In genomic region chr11:81769691-81770260, GRCm38 (mm10) we compare ENCODE assay signal across 11 mouse cellular contexts.
A peak's percentile ranks its signal among the peaks of the same experiment; 100 is the strongest.
DNase-seq lines count a peak whose midpoint lies in the region; ATAC-seq and TF ChIP-seq lines count a peak whose summit lies in the region.
"Had no signal": no experiment of that assay in that cellular context is flagged by ENCODE, and none has a peak within 500 bp of the region (broad histone marks: within the 10 kb centered on the region; RNA-seq: fewer than 3 reads in every experiment).

No protein-coding gene starts in this region.

- no peak overlapping the region for H3K4me2 ChIP-seq in forebrain, postnatal 0 days (ENCODE audit: low read depth)
- no peak overlapping the region for H3K4me2 ChIP-seq in forebrain, embryonic 13.5 days
- no peak overlapping the region for H3K4me2 ChIP-seq in lung, postnatal 0 days (replicated peaks; ENCODE audit: low read depth, low read length)
- H3K4me2 ChIP-seq in hindbrain, postnatal 0 days (ENCODE audit: low read depth, low read length): no peak overlapping the region
- H3K4me2 ChIP-seq: forebrain, embryonic 15.5 days had no signal

- H3K27ac ChIP-seq in forebrain, postnatal 0 days (ENCODE audit: low read depth, low read length): no peak overlapping the region
- H3K27ac ChIP-seq in forebrain, embryonic 13.5 days: no peak overlapping the region
- H3K27ac ChIP-seq in lung, postnatal 0 days (ENCODE audit: low read length): no peak overlapping the region
- no peak overlapping the region for H3K27ac ChIP-seq in hindbrain, postnatal 0 days
- H3K27ac ChIP-seq: forebrain, embryonic 15.5 days had no signal

- TF ChIP-seq CTCF in forebrain, postnatal 0 days (IDR thresholded peaks at IDR 0.05; ENCODE audit: low read depth): peak; percentile 38
- peak; percentile 39; the same call in 1 of the 2 replicates for TF ChIP-seq CTCF in lung, postnatal 0 days (IDR thresholded peaks at IDR 0.05)
- no peak; the same call in 1 of the 2 replicates for TF ChIP-seq CTCF in hindbrain, postnatal 0 days (IDR thresholded peaks at IDR 0.05; ENCODE audit: low read depth)

- no peaks in the 10 kb centered on the region for H3K9me3 ChIP-seq in forebrain, postnatal 0 days (ENCODE audit: low read length)
- H3K9me3 ChIP-seq in forebrain, embryonic 13.5 days (replicated peaks): no peaks in the 10 kb centered on the region
- no peaks in the 10 kb centered on the region for H3K9me3 ChIP-seq in lung, postnatal 0 days (ENCODE audit: low read length)
- H3K9me3 ChIP-seq in hindbrain, postnatal 0 days (ENCODE audit: low read length): no peaks in the 10 kb centered on the region
- H3K9me3 ChIP-seq: forebrain, embryonic 15.5 days had no signal

- H3K4me1 ChIP-seq in forebrain, postnatal 0 days (ENCODE audit: insufficient read depth): 0 out of 2 replicates have a peak, but pooled peaks cover 7% of the 10 kb centered on the region
- H3K4me1 ChIP-seq in forebrain, embryonic 13.5 days: peaks cover 51% of the 10 kb centered on the region
- H3K4me1 ChIP-seq in lung, postnatal 0 days (ENCODE audit: insufficient read depth, low read depth, low read length): no peaks in the 10 kb centered on the region
- H3K4me1 ChIP-seq in hindbrain, postnatal 0 days (ENCODE audit: insufficient read depth, low read length): peaks cover 19% of the 10 kb centered on the region

- no peak for ATAC-seq in forebrain, postnatal 0 days
- ATAC-seq in forebrain, embryonic 13.5 days: no peak
- peak; percentile 30; the same call in 1 of the 2 replicates for ATAC-seq in lung, postnatal 0 days
- no peak for ATAC-seq in hindbrain, postnatal 0 days
- ATAC-seq: forebrain, embryonic 15.5 days; midbrain, embryonic 16.5 days had no signal

- H3K9ac ChIP-seq in forebrain, postnatal 0 days: no peak overlapping the region
- no peak overlapping the region for H3K9ac ChIP-seq in forebrain, embryonic 13.5 days
- no peak overlapping the region for H3K9ac ChIP-seq in lung, postnatal 0 days (replicated peaks; ENCODE audit: low read depth)
- no peak overlapping the region for H3K9ac ChIP-seq in hindbrain, postnatal 0 days (replicated peaks; ENCODE audit: low read length)
- H3K9ac ChIP-seq: forebrain, embryonic 15.5 days had no signal

- H3K27me3 ChIP-seq in forebrain, postnatal 0 days (ENCODE audit: insufficient read depth, low read length): no peaks in the 10 kb centered on the region; the same call in 1 of the 2 replicates
- no peaks in the 10 kb centered on the region for H3K27me3 ChIP-seq in forebrain, embryonic 13.5 days
- H3K27me3 ChIP-seq in lung, postnatal 0 days (replicated peaks; ENCODE audit: insufficient read depth, low read length): no peaks in the 10 kb centered on the region
- H3K27me3 ChIP-seq in splenic B cell, adult 2 months (ENCODE audit: control insufficient read depth, insufficient read depth, low read length, poor library complexity, severe bottlenecking): no peaks in the 10 kb centered on the region
- H3K27me3 ChIP-seq in hindbrain, postnatal 0 days (ENCODE audit: insufficient read depth, low read length): 0 out of 2 replicates have a peak, but pooled peaks cover 4% of the 10 kb centered on the region
- H3K27me3 ChIP-seq: forebrain, embryonic 15.5 days had no signal

- no peak overlapping the region for H3K4me3 ChIP-seq in forebrain, postnatal 0 days (ENCODE audit: low read depth, low read length)
- H3K4me3 ChIP-seq in forebrain, embryonic 13.5 days: no peak overlapping the region
- H3K4me3 ChIP-seq in lung, postnatal 0 days (ENCODE audit: low read depth, low read length): no peak overlapping the region
- H3K4me3 ChIP-seq in hindbrain, postnatal 0 days (ENCODE audit: low read length): no peak overlapping the region
- H3K4me3 ChIP-seq: forebrain, embryonic 15.5 days had no signal

- DNase-seq in forebrain, postnatal 0 days: peak; percentile 47
- no peak for DNase-seq in lung, postnatal 0 days (ENCODE audit: low spot score)
- no peak for DNase-seq in lung, postnatal 14 days
- DNase-seq in layer of hippocampus, adult 11-12 months (ENCODE audit: low spot score): peak; percentile 26
- peak; percentile 12 for DNase-seq in splenic B cell, adult 2 months (ENCODE audit: low read depth, low spot score)
- no peak for DNase-seq in hindbrain, postnatal 0 days (ENCODE audit: low spot score)
- no peak for DNase-seq in urinary bladder, adult 2 months (ENCODE audit: low spot score)
- DNase-seq: cerebellum, adult 2 months had no signal

- no peak for TF ChIP-seq EP300 in lung, postnatal 0 days (IDR thresholded peaks at IDR 0.05)

- no peaks in the 10 kb centered on the region for H3K36me3 ChIP-seq in forebrain, postnatal 0 days (ENCODE audit: insufficient read depth)
- H3K36me3 ChIP-seq in forebrain, embryonic 13.5 days (ENCODE audit: poor library complexity, severe bottlenecking): no peaks in the 10 kb centered on the region
- H3K36me3 ChIP-seq in lung, postnatal 0 days (ENCODE audit: insufficient read depth, low read length): no peaks in the 10 kb centered on the region
- H3K36me3 ChIP-seq in splenic B cell, adult 2 months (ENCODE audit: control insufficient read depth, insufficient read depth, low read length, poor library complexity, severe bottlenecking): no peaks in the 10 kb centered on the region
- no peaks in the 10 kb centered on the region for H3K36me3 ChIP-seq in hindbrain, postnatal 0 days (ENCODE audit: insufficient read depth, low read length)
- H3K36me3 ChIP-seq: forebrain, embryonic 15.5 days had no signal

- 35% methylated on average over 5 of the region's 5 CpGs for WGBS in forebrain, postnatal 0 days
- WGBS in forebrain, embryonic 13.5 days: 47% methylated on average over 5 of the region's 5 CpGs
- 52% methylated on average over 5 of the region's 5 CpGs for WGBS in lung, postnatal 0 days
- 57% methylated on average over 5 of the region's 5 CpGs for WGBS in hindbrain, postnatal 0 days

Comparison
In these comparisons a context has a peak if more than half of its experiments do, and no peak if none do; other contexts are left out.
1. DNase-seq: peak in forebrain, postnatal 0 days (single experiment), layer of hippocampus, adult 11-12 months (single experiment) and splenic B cell, adult 2 months (single experiment); none in lung, postnatal 0 days (single experiment), lung, postnatal 14 days (single experiment), hindbrain, postnatal 0 days (single experiment) and urinary bladder, adult 2 months (single experiment).